Mouse (Mus musculus) heart, postnatal 0 days (tissue): Measurements from ENCODE around the gene Zpld1. TPM values are rescaled to one million over a fixed set of nuclear protein-coding genes. Genes with fewer than 3 reads are reported as not detected.

ENCODE experiments used
- ATAC-seq: fragments of 200-750 bp; cut with Nextera tagmentation; 2 replicates; pipeline ENCODE4 v1.8.0; 2017; ENCODE audit warnings: low read depth, moderate number of reproducible peaks, moderate library complexity; ENCODE audit not compliant: insufficient read depth
- DNase-seq: peaks from one replicate; pipeline ENCODE4 v3.0.0-alpha.2; 2016; ENCODE audit warnings: low spot score
- H3K27ac ChIP-seq: fragments of 300-500 bp; sonication (generic); 2 replicates; pipeline ENCODE4 v1.5.1; 2014; ENCODE audit warnings: low read depth, mild to moderate bottlenecking
- H3K27me3 ChIP-seq: fragments of 300-500 bp; sonication (generic); 2 replicates; pipeline ENCODE4 v1.6.1; 2014; ENCODE audit warnings: low read length, mixed read lengths; ENCODE audit not compliant: control insufficient read depth, insufficient read depth
- H3K36me3 ChIP-seq: fragments of 300-500 bp; sonication (generic); replicated peaks from 2 replicates; pipeline ENCODE4 v1.6.1; 2014; ENCODE audit warnings: low read length, mixed read lengths; ENCODE audit not compliant: control insufficient read depth, insufficient read depth
- H3K4me1 ChIP-seq: fragments of 300-500 bp; sonication (generic); 2 replicates; pipeline ENCODE4 v1.6.1; 2014; ENCODE audit warnings: antibody characterized with exemption; ENCODE audit not compliant: control insufficient read depth, insufficient read depth
- H3K4me2 ChIP-seq: fragments of 300-500 bp; sonication (generic); 2 replicates; pipeline ENCODE4 v1.6.1; 2014; ENCODE audit warnings: low read depth, mild to moderate bottlenecking, low read length, moderate library complexity
- H3K4me3 ChIP-seq: fragments of 300-500 bp; sonication (generic); 2 replicates; pipeline ENCODE4 v1.5.1; 2014; ENCODE audit warnings: low read depth, low read length
- H3K9ac ChIP-seq: fragments of 300-500 bp; sonication (generic); replicated peaks from 2 replicates; pipeline ENCODE4 v1.6.1; 2014; ENCODE audit warnings: low read depth, low read length, mixed read lengths
- H3K9me3 ChIP-seq: fragments of 300-500 bp; sonication (generic); replicated peaks from 2 replicates; pipeline ENCODE4 v1.6.1; 2016; ENCODE audit warnings: low read length; ENCODE audit not compliant: control insufficient read depth
- CTCF ChIP-seq: IDR thresholded peaks from 2 replicates; pipeline ENCODE4 v1.5.1; 2016; ENCODE audit warnings: antibody characterized with exemption, control low read depth, low read depth
- EP300 ChIP-seq: IDR thresholded peaks from 2 replicates; pipeline ENCODE4 v1.6.1; 2016; ENCODE audit warnings: antibody characterized with exemption, low read depth
- WGBS: fragments of 180-500 bp; shearing (Covaris S2); extraction: QIAGEN DNeasy Blood & Tissue Kit; methylation state at CpG from one replicate; pipeline ENCODE4 v1.1.7; 2014; 5-methylcytosine and 5-hydroxymethylcytosine counted together
- polyA plus RNA-seq: library from polyadenylated mRNA; unstranded; fragments of >200 nt; fragmentation: Nextera tagmentation; extraction: Ambion mirVana; gene quantifications from 2 replicates; pipeline ENCODE4 v1.2.1, GENCODE M21; 2015
- total RNA-seq: library from RNA; depleted of rRNA; stranded (reverse); fragments of >200 nt; gene quantifications from 2 replicates; pipeline ENCODE4 v1.2.3, GENCODE M21; 2014; ENCODE audit warnings: low replicate concordance

Gene Zpld1
- total and polyA plus RNA-seq, 2 experiments from 2014 or later, result not detected

DNA sequence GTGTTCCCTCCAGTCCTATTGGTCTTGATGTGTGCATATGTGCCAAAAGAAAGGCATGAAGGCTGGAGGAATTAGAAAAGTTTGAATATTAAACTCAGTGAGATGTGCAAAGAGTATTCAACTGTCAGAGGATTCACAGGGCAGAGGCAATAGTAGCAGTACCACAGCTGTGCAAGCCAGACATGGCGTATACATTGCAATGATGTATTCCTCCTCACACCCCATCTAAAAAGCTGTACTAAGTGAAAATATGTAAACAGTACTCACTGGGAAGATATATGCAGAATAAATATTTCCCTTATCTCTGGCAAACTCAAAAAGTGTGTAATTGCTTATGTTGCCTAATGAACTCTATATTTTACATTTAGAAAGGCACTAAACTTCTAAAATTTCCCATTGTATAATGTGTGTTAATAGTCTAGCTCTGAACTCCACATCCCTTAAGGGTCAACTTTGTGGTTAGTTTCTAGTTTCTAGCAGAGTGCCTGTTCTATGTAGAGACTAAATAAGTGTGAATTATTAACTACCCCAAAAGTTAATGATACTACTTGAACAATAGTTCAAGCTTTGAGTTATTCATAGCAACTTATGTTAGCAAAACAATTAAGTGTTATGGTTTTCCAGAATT, 68.7 kb downstream of the Zpld1 start:
- H3K36me3 ChIP-seq, result no peaks in the 10 kb centered on the region
- 84% methylated on average over 1 of the region's 1 CpGs for WGBS
- no peak overlapping the region for H3K4me2 ChIP-seq
- H3K4me3 ChIP-seq, result no peak overlapping the region
- no peaks in the 10 kb centered on the region for H3K9me3 ChIP-seq
- TF ChIP-seq CTCF (no peak), EP300 (no peak)
- ATAC-seq (no peak), DNase-seq (no peak)
- H3K27me3 ChIP-seq, result no peaks in the 10 kb centered on the region
- H3K27ac ChIP-seq, result no peak overlapping the region
- H3K9ac ChIP-seq, result no peak overlapping the region
- no peaks in the 10 kb centered on the region for H3K4me1 ChIP-seq

GRCm38 (mm10) chr16:55203945-55204344, 93.8 kb downstream of the Zpld1 start:
- Histone ChIP-seq H3K27me3 (no peaks in the 10 kb centered on the region), H3K4me1 (no peaks in the 10 kb centered on the region)

GRCm38 (mm10) chr16:55190397-55190796, 107.4 kb downstream of the Zpld1 start:
- ATAC-seq (no peak), DNase-seq (no peak)
- no peaks in the 10 kb centered on the region for H3K4me1 ChIP-seq
- no peak overlapping the region for H3K27ac ChIP-seq
- H3K27me3 ChIP-seq, result no peaks in the 10 kb centered on the region
- H3K4me2 ChIP-seq, result no peak overlapping the region
- 61% methylated on average over 2 of the region's 2 CpGs for WGBS
- H3K4me3 ChIP-seq, result no peak overlapping the region
- no peaks in the 10 kb centered on the region for H3K9me3 ChIP-seq
- H3K9ac ChIP-seq, result no peak overlapping the region
- H3K36me3 ChIP-seq, result no peaks in the 10 kb centered on the region
- TF ChIP-seq EP300 (no peak), CTCF (no peak)

More at GRCm38 (mm10) chr16:55203945-55204344, 93.8 kb downstream of the Zpld1 start:
- Histone ChIP-seq H3K9ac (no peak overlapping the region), H3K27ac (no peak overlapping the region), H3K9me3 (no peaks in the 10 kb centered on the region), H3K4me3 (no peak overlapping the region), H3K4me2 (no peak overlapping the region), H3K36me3 (no peaks in the 10 kb centered on the region)
- DNase-seq (no peak), ATAC-seq (no peak)
- no peak for TF ChIP-seq CTCF
- TF ChIP-seq EP300, result no peak
- WGBS, result 73% methylated on average over 1 of the region's 1 CpGs

DNA sequence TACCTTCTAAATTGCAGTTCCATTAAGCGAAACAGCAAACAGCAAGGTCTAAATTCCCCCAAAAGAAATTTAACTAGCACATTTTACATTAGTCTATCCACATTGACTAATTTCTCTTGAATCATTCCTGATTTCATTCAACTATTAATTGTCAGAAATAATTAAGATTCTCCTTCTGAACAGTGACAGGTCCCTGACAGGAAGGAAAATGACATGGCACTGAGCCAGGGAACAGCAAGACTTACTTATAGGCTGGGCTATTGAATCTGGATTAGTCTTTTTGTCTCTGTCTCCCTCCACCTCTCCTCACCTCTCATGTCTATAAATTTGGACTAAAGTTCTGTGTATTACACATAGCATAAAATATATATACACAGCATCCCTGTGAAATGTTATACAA, 112.4 kb downstream of the Zpld1 start:
- H3K4me1 ChIP-seq, result no peaks in the 10 kb centered on the region
- no peak overlapping the region for H3K4me3 ChIP-seq
- no peak for DNase-seq
- no peaks in the 10 kb centered on the region for H3K36me3 ChIP-seq
- no peak overlapping the region for H3K27ac ChIP-seq
- H3K27me3 ChIP-seq, result no peaks in the 10 kb centered on the region
- H3K9ac ChIP-seq, result no peak overlapping the region
- no peaks in the 10 kb centered on the region for H3K9me3 ChIP-seq
- TF ChIP-seq EP300 (no peak), CTCF (no peak)
- no peak for ATAC-seq
- no peak overlapping the region for H3K4me2 ChIP-seq
- 76% methylated on average over 1 of the region's 1 CpGs for WGBS
